Mouse (Mus musculus) heart, adult 2 months (tissue): ENCODE data around the gene Galm.

Experiments used
- CTCF ChIP-seq: fragments of 200-600 bp; IDR thresholded peaks from 2 replicates; pipeline ENCODE4 v1.8.1; 2022; ENCODE audit warnings: antibody characterized with exemption, mild to moderate bottlenecking, moderate library complexity
- POLR2A ChIP-seq: fragments of 200-500 bp; IDR thresholded peaks from 2 replicates; pipeline ENCODE4 v1.6.1; 2011; ENCODE audit warnings: mild to moderate bottlenecking, low read depth, low read length, control low read depth; ENCODE audit not compliant: insufficient read depth

- TF ChIP-seq CTCF, result no peak
- TF ChIP-seq POLR2A, result no peak
Measured at GRCm38 (mm10) chr17:80124985-80125750, 2.1 kb upstream of the Galm start.
